ENCODE assay signal across 9 mouse cellular contexts in genomic region chr8:71507589-71508104, GRCm38 (mm10). TPM values are rescaled to one million over a fixed set of nuclear protein-coding genes. Genes with fewer than 3 reads are reported as not detected.
DNase-seq lines count a peak whose midpoint lies in the region; ATAC-seq and TF ChIP-seq lines count a peak whose summit lies in the region.
"Had no signal": no experiment of that assay in that cellular context is flagged by ENCODE, and none has a peak within 500 bp of the region (broad histone marks: within the 10 kb centered on the region; RNA-seq: fewer than 3 reads in every experiment).

No protein-coding gene starts in this region.

- peak overlapping the region; percentile 49 for H3K9ac ChIP-seq in hindbrain, embryonic 15.5 days

- peak overlapping the region; percentile 80 for H3K27ac ChIP-seq in gastrocnemius, adult 2 months
- no peak overlapping the region for H3K27ac ChIP-seq in hindbrain, embryonic 15.5 days (replicated peaks)
- H3K27ac ChIP-seq: macrophage had no signal

- intact Hi-C loops in gastrocnemius, adult 2 months (cut with DNase I): no loop called here

- no peaks in the 10 kb centered on the region for H3K36me3 ChIP-seq in hindbrain, embryonic 15.5 days

- no peaks in the 10 kb centered on the region for H3K9me3 ChIP-seq in hindbrain, embryonic 15.5 days

- TF ChIP-seq CTCF in gastrocnemius, adult 2 months (IDR thresholded peaks at IDR 0.05): no peak

- DNase-seq in adrenal gland, postnatal 14 days: peak; percentile 90
- DNase-seq in gastrocnemius, adult 2 months: peak; percentile 93
- peak; percentile 72 for DNase-seq in left cerebral cortex, adult 11 months (ENCODE audit: low spot score)
- DNase-seq in lung, postnatal 25 days (ENCODE audit: low spot score): peak; percentile 37
- peak; percentile 87 for DNase-seq in right cerebral cortex, postnatal 14 days

- H3K4me2 ChIP-seq in hindbrain, embryonic 15.5 days: peak overlapping the region; percentile 81

- H3K4me3 ChIP-seq in gastrocnemius, adult 2 months: peak overlapping the region; percentile 78
- H3K4me3 ChIP-seq in hindbrain, embryonic 15.5 days: peak overlapping the region; percentile 47

- peaks cover 54% of the 10 kb centered on the region for H3K27me3 ChIP-seq in hindbrain, embryonic 15.5 days

- H3K4me1 ChIP-seq in hindbrain, embryonic 15.5 days (replicated peaks): peaks cover 12% of the 10 kb centered on the region

- under 1% methylated on average over 59 of the region's 61 CpGs for WGBS in hindbrain, embryonic 15.5 days

- peak; percentile 51 for ATAC-seq in common myeloid progenitor, adult 5-6 weeks (replicated peaks; ENCODE audit: low read depth, poor library complexity, severe bottlenecking)
- peak; percentile 86 for ATAC-seq in hindbrain, embryonic 15.5 days (ENCODE audit: low FRiP score, low read depth)
- no peak for ATAC-seq in CD4-positive, CD25-positive, alpha-beta regulatory T cell, adult 4 months

RNA-seq across cellular contexts. Expression of gene Plvap, which starts 3.9 kb away (rescaled TPM):
- 116 and 123 TPM in 2 replicates for total RNA-seq in adrenal gland, postnatal 14 days (2021)
- 3.0 and 3.6 TPM in 2 replicates for total RNA-seq in common myeloid progenitor, adult 5-6 weeks (2017)
- 10 to 100 TPM in 1 of 2 experiments, 1 to 10 TPM in 1; 9.3 to 11.6 TPM for total RNA-seq in gastrocnemius, adult 2 months (2021)
- polyA plus RNA-seq in hindbrain, embryonic 15.5 days (2015; fragmentation: Nextera tagmentation; extraction: Ambion mirVana): 9.5 and 10.9 TPM in 2 replicates
- polyA plus RNA-seq in CD4-positive, CD25-positive, alpha-beta regulatory T cell, adult 4 months (2017; shearing (Covaris generic)): not detected
- polyA plus RNA-seq: macrophage had no signal

RNA-seq across cellular contexts. Expression of gene Ccdc194, which starts 17.9 kb away (rescaled TPM):
- total RNA-seq in adrenal gland, postnatal 14 days (2021): not detected in 2 replicates
- total RNA-seq in common myeloid progenitor, adult 5-6 weeks (2017): not detected in 2 replicates
- total RNA-seq in gastrocnemius, adult 2 months (2021): not detected
- polyA plus RNA-seq in hindbrain, embryonic 15.5 days (2015; fragmentation: Nextera tagmentation; extraction: Ambion mirVana): 0.31 and 0.41 TPM in 2 replicates
- polyA plus RNA-seq in CD4-positive, CD25-positive, alpha-beta regulatory T cell, adult 4 months (2017; shearing (Covaris generic)): not detected
- polyA plus RNA-seq: macrophage had no signal

RNA-seq across cellular contexts. Expression of gene Gtpbp3, which starts 19.7 kb away (rescaled TPM):
- 20.0 and 21.5 TPM in 2 replicates for total RNA-seq in adrenal gland, postnatal 14 days (2021)
- 22.6 and 22.7 TPM in 2 replicates for total RNA-seq in common myeloid progenitor, adult 5-6 weeks (2017)
- 10 to 100 TPM; 10.1 to 10.7 TPM for total RNA-seq in gastrocnemius, adult 2 months (2021)
- 12.0 and 15.3 TPM in 2 replicates for polyA plus RNA-seq in hindbrain, embryonic 15.5 days (2015; fragmentation: Nextera tagmentation; extraction: Ambion mirVana)
- polyA plus RNA-seq in CD4-positive, CD25-positive, alpha-beta regulatory T cell, adult 4 months (2017; shearing (Covaris generic)): 1 to 10 TPM; 2.9 to 3.1 TPM

RNA-seq across cellular contexts. Expression of gene Ano8, which starts 21.9 kb away (rescaled TPM):
- total RNA-seq in adrenal gland, postnatal 14 days (2021): 14.8 and 17.2 TPM in 2 replicates
- total RNA-seq in common myeloid progenitor, adult 5-6 weeks (2017): 5.4 and 6.6 TPM in 2 replicates
- 10 to 100 TPM; 16.0 to 17.0 TPM for total RNA-seq in gastrocnemius, adult 2 months (2021)
- 7.7 and 8.6 TPM in 2 replicates for polyA plus RNA-seq in hindbrain, embryonic 15.5 days (2015; fragmentation: Nextera tagmentation; extraction: Ambion mirVana)
- polyA plus RNA-seq in CD4-positive, CD25-positive, alpha-beta regulatory T cell, adult 4 months (2017; shearing (Covaris generic)): under 1 TPM in 1 of 2 experiments, not detected in 1; 0.20 TPM

RNA-seq across cellular contexts. Expression of gene Bst2, which starts 29.6 kb away (rescaled TPM):
- 45.6 and 47.9 TPM in 2 replicates for total RNA-seq in adrenal gland, postnatal 14 days (2021)
- total RNA-seq in common myeloid progenitor, adult 5-6 weeks (2017): 35.4 and 49.8 TPM in 2 replicates
- 1 to 10 TPM; 4.3 to 8.3 TPM for total RNA-seq in gastrocnemius, adult 2 months (2021)
- 11.3 and 19.5 TPM in 2 replicates for polyA plus RNA-seq in hindbrain, embryonic 15.5 days (2015; fragmentation: Nextera tagmentation; extraction: Ambion mirVana)
- polyA plus RNA-seq in CD4-positive, CD25-positive, alpha-beta regulatory T cell, adult 4 months (2017; shearing (Covaris generic)): 100 to 1,000 TPM in 1 of 2 experiments, 10 to 100 TPM in 1; 75.3 to 150 TPM

Comparison
In these comparisons a context has a peak if more than half of its experiments do, and no peak if none do; other contexts are left out.
1. DNase-seq: peak in every context shown above with its lines; median percentile 93 in gastrocnemius, adult 2 months; 90 in adrenal gland, postnatal 14 days; 87 in right cerebral cortex, postnatal 14 days; 72 in left cerebral cortex, adult 11 months; 37 in lung, postnatal 25 days.